Mouse (Mus musculus) forebrain, embryonic 11.5 days (tissue): ENCODE data around the gene Ift20. TPM values are rescaled to one million over a fixed set of nuclear protein-coding genes. Genes with fewer than 3 reads are reported as not detected.

Source experiments
- ATAC-seq: fragments of 200-750 bp; cut with Nextera tagmentation; replicated peaks from 2 replicates; pipeline ENCODE4 v1.8.0; 2017; ENCODE audit warnings: moderate TSS enrichment; ENCODE audit not compliant: low FRiP score
- DNase-seq: peaks from one replicate; pipeline ENCODE4 v3.0.0-alpha.2; 2017; ENCODE audit warnings: low spot score
- H3K27ac ChIP-seq: fragments of 300-500 bp; sonication (generic); 2 replicates; pipeline ENCODE4 v1.5.1; 2014; ENCODE audit warnings: low read depth, low read length
- H3K27me3 ChIP-seq: fragments of 300-500 bp; sonication (generic); 2 replicates; pipeline ENCODE4 v1.6.1; 2014; ENCODE audit warnings: mild to moderate bottlenecking, low read length, mixed read lengths; ENCODE audit not compliant: control insufficient read depth, insufficient read depth
- H3K36me3 ChIP-seq: fragments of 300-500 bp; sonication (generic); 2 replicates; pipeline ENCODE4 v1.6.1; 2014; ENCODE audit warnings: mild to moderate bottlenecking, low read length, moderate library complexity, mixed read lengths; ENCODE audit not compliant: control insufficient read depth, insufficient read depth
- H3K4me1 ChIP-seq: fragments of 300-500 bp; sonication (generic); replicated peaks from 2 replicates; pipeline ENCODE4 v1.6.1; 2014; ENCODE audit warnings: low read length, mixed read lengths; ENCODE audit not compliant: control insufficient read depth, insufficient read depth
- H3K4me2 ChIP-seq: fragments of 300-500 bp; sonication (generic); 2 replicates; pipeline ENCODE4 v1.6.1; 2014; ENCODE audit warnings: low read depth, mild to moderate bottlenecking, low read length, moderate library complexity, mixed read lengths; ENCODE audit not compliant: severe bottlenecking
- H3K4me3 ChIP-seq: fragments of 300-500 bp; sonication (generic); 2 replicates; pipeline ENCODE4 v1.5.1; 2014; ENCODE audit warnings: low read depth, low read length
- H3K9ac ChIP-seq: fragments of 300-500 bp; sonication (generic); 2 replicates; pipeline ENCODE4 v1.6.1; 2014; ENCODE audit warnings: low read length
- H3K9me3 ChIP-seq: fragments of 300-500 bp; sonication (generic); 2 replicates; pipeline ENCODE4 v1.6.1; 2016; ENCODE audit warnings: low read length, mixed read lengths; ENCODE audit not compliant: control insufficient read depth
- WGBS: fragments of 180-500 bp; shearing (Covaris S2); extraction: QIAGEN DNeasy Blood & Tissue Kit; methylation state at CpG from one replicate; pipeline ENCODE4 v1.1.7; 2014; 5-methylcytosine and 5-hydroxymethylcytosine counted together
- polyA plus RNA-seq: library from polyadenylated mRNA; unstranded; fragments of >200 nt; fragmentation: Nextera tagmentation; extraction: Ambion mirVana; gene quantifications from 2 replicates; pipeline ENCODE4 v1.2.1, GENCODE M21; 2014

The Ift20 gene
- polyA plus RNA-seq, 1 experiment from 2014 or later: 92.3 TPM

- H3K27ac ChIP-seq: no peak overlapping the region
- H3K4me2 ChIP-seq: no peak overlapping the region
- no peaks in the 10 kb centered on the region; the same call in 1 of the 2 replicates for H3K4me1 ChIP-seq
- H3K4me3 ChIP-seq: no peak overlapping the region
- no peak overlapping the region for H3K9ac ChIP-seq
- no peak for DNase-seq
- 83% methylated on average over 9 of the region's 9 CpGs for WGBS
- no peak for ATAC-seq
- H3K9me3 ChIP-seq: no peaks in the 10 kb centered on the region
- peaks cover 1% of the 10 kb centered on the region; the same call in 1 of the 2 replicates for H3K27me3 ChIP-seq
- H3K36me3 ChIP-seq: peaks cover 2% of the 10 kb centered on the region; the same call in 1 of the 2 replicates
Measured at GRCm38 (mm10) chr11:78500623-78501202, 35.4 kb upstream of the Ift20 start.

GRCm38 (mm10) chr11:78501529-78501928, 34.6 kb upstream of the Ift20 start:
- Histone ChIP-seq H3K4me2 (no peak overlapping the region), H3K4me1 (no peaks in the 10 kb centered on the region; the same call in 1 of the 2 replicates), H3K9me3 (no peaks in the 10 kb centered on the region), H3K27ac (no peak overlapping the region), H3K4me3 (no peak overlapping the region), H3K27me3 (no peaks in the 10 kb centered on the region), H3K36me3 (peaks cover 2% of the 10 kb centered on the region; the same call in 1 of the 2 replicates), H3K9ac (no peak overlapping the region)
- 87% methylated on average over 20 of the region's 20 CpGs for WGBS
- no peak for DNase-seq
- no peak for ATAC-seq

GRCm38 (mm10) chr11:78502909-78503650, 33.1 kb upstream of the Ift20 start, which contains the start of gene Sebox:
Gene Sebox, plus strand, starts transcription at chr11:78503447.
- H3K4me3 ChIP-seq: no peak within 1 kb of the TSS
- WGBS: 69% methylated on average over 7 of the region's 7 CpGs
- H3K4me1 ChIP-seq: no peaks in the 10 kb centered on the region
- H3K9me3 ChIP-seq: no peaks in the 10 kb centered on the region
- no peak within 1 kb of the TSS for H3K4me2 ChIP-seq
- DNase-seq (no peak), ATAC-seq (no peak)
- H3K36me3 ChIP-seq: peaks cover 5% of the 10 kb centered on the region
- H3K9ac ChIP-seq: no peak within 1 kb of the TSS
- no peak within 1 kb of the TSS for H3K27ac ChIP-seq
- H3K27me3 ChIP-seq: no peaks in the 10 kb centered on the region

GRCm38 (mm10) chr11:78505430-78505829, 30.7 kb upstream of the Ift20 start:
- Histone ChIP-seq H3K9me3 (no peaks in the 10 kb centered on the region), H3K9ac (no peak overlapping the region), H3K4me3 (no peak overlapping the region), H3K27me3 (no peaks in the 10 kb centered on the region), H3K36me3 (peaks cover 8% of the 10 kb centered on the region), H3K27ac (no peak overlapping the region), H3K4me2 (no peak overlapping the region), H3K4me1 (no peaks in the 10 kb centered on the region)
- no peak for DNase-seq
- 82% methylated on average over 3 of the region's 3 CpGs for WGBS
- no peak for ATAC-seq

GRCm38 (mm10) chr11:78509148-78509547, 27.0 kb upstream of the Ift20 start:
- Histone ChIP-seq H3K4me1 (peaks cover 4% of the 10 kb centered on the region; the same call in 1 of the 2 replicates), H3K4me3 (no peak overlapping the region), H3K27me3 (no peaks in the 10 kb centered on the region), H3K27ac (no peak overlapping the region), H3K4me2 (no peak overlapping the region), H3K9ac (no peak overlapping the region), H3K36me3 (peaks cover 8% of the 10 kb centered on the region), H3K9me3 (no peaks in the 10 kb centered on the region)
- no peak for ATAC-seq
- no peak for DNase-seq
- WGBS: 79% methylated on average over 5 of the region's 5 CpGs

- peak within 1 kb of the TSS; percentile 95 for H3K9ac ChIP-seq
- peaks cover 4% of the 10 kb centered on the region; the same call in 1 of the 2 replicates for H3K4me1 ChIP-seq
- peak; percentile 96 for DNase-seq
- H3K9me3 ChIP-seq: no peaks in the 10 kb centered on the region
- ATAC-seq: peak; percentile 93
- H3K27ac ChIP-seq: peak within 1 kb of the TSS; percentile 62
- peaks cover 14% of the 10 kb centered on the region for H3K36me3 ChIP-seq
- peak within 1 kb of the TSS; percentile 94 for H3K4me2 ChIP-seq
- under 1% methylated on average over 65 of the region's 67 CpGs for WGBS
- peak within 1 kb of the TSS; percentile 88 for H3K4me3 ChIP-seq
- no peaks in the 10 kb centered on the region for H3K27me3 ChIP-seq
Measured at GRCm38 (mm10) chr11:78512025-78512957, 23.9 kb upstream of the Ift20 start, which contains the start of the genes Tmem199 and Poldip2. Gene Tmem199, minus strand, starts transcription at chr11:78512172. Gene Poldip2, plus strand, starts transcription at chr11:78512193.

GRCm38 (mm10) chr11:78513106-78513790, 22.9 kb upstream of the Ift20 start:
- Histone ChIP-seq H3K4me1 (peaks cover 4% of the 10 kb centered on the region; the same call in 1 of the 2 replicates), H3K36me3 (peaks cover 11% of the 10 kb centered on the region), H3K4me2 (peak overlapping the region; percentile 94; the same call in 1 of the 2 replicates), H3K9ac (peak overlapping the region; percentile 95), H3K27ac (no peak overlapping the region), H3K27me3 (no peaks in the 10 kb centered on the region), H3K4me3 (peak overlapping the region; percentile 88), H3K9me3 (no peaks in the 10 kb centered on the region)
- ATAC-seq: no peak
- 84% methylated on average over 3 of the region's 3 CpGs for WGBS
- DNase-seq: no peak
